Mouse (Mus musculus) thymus, postnatal 36 days (tissue): ENCODE results near the gene Pigh.

ENCODE experiments used
- DNase-seq, 2 experiments: peaks; one replicate each; pipeline ENCODE4 v3.0.0; 2022; ENCODE audit warnings: mixed read lengths in 2 of 2

Gene Pigh

DNA sequence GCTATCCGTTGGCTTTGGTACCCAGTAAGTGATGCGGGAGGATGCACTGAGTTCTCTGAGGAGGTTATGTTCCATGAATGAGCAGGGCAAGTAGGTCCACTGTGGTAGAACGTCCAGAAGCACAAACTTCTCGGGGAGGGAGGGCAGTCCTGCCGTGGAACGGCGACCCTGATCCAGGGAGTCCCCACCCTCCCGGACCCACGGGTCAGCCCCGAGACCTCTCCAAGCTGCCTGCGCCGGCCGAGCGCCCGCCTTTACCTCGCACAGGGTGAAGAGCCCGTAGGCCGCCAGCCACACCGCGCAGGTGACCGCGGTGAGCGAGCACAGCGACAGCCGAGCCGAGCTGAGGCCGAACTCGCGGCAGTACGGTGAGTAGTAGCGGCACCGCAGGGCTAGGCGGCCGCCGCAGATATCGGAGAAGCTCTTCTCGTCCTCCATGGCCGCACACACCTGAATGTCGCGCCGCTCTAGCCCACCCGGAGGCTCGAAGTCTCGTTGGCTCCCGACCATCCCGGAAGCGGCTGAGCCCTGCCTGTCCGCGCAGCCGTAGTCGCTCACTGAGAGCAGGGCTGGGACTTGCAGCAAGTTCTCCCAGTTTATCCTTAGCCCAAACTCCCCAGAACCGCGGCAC is at the start of gene Pigh:
TSS of gene Pigh (minus strand) at position 470 of the 631 bp plus-strand sequence.
- DNase-seq, result peak; percentile 85 to 87

DNA sequence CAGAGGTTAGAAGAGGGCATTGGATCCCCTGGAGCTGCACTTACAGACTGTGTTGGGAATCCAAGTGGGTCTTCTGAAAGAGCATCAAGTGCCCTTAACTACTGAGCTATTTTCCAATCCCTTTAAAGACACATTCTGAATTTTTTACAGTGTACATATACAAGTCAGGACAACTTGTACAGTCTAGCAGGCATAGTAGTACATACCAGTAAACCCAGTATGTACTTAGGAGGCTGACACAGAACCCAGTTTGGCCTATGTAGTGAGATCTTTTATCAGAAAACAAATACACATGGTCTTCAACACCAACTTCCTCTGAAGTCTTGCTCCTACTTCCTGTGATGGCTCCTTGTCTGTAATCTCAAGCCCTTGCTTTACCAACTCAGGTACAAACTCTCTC is 49.5 kb upstream of the Pigh start:
- no peak for DNase-seq

- DNase-seq, result no peak
Observed at GRCm38 (mm10) chr12:79136949-79137348, 47.5 kb upstream of the Pigh start.

- no peak for DNase-seq
Observed at GRCm38 (mm10) chr12:79135105-79135504, 45.7 kb upstream of the Pigh start.

- no peak for DNase-seq
Observed at GRCm38 (mm10) chr12:79134676-79135075, 45.2 kb upstream of the Pigh start.

- no peak for DNase-seq
Observed at GRCm38 (mm10) chr12:79131706-79132460, 42.4 kb upstream of the Pigh start.

DNA sequence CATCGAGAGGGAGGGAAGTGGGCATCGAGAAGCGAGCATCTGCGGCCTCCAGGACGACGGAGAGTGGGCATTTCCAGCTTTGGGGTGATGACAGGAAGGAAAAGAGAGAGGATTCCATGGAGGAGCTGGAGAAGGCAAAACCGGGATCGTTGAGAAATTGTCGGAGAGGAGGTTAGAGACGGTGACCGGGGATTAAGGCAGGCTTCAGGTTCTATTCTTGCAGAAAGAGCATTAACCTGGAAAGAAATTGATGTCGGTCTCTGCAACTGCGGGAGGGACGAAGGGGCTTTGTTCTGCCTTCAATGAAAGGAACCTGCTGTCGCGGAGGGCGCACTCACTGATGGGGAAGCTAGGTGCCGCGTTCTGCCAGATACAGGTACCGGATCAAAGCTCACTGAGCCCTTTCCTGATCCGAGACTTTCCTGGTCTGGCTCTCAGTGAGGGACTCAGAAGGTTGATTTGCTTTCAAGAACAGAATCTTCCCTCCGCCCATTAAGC is 41.8 kb upstream of the Pigh start:
- no peak for DNase-seq

GRCm38 (mm10) chr12:79130299-79131177 is 41.1 kb upstream of the Pigh start, which contains the start of gene Arg2:
Gene Arg2 (plus strand): TSS chr12:79130777.
- DNase-seq, result peak; percentile 77 to 82

DNA sequence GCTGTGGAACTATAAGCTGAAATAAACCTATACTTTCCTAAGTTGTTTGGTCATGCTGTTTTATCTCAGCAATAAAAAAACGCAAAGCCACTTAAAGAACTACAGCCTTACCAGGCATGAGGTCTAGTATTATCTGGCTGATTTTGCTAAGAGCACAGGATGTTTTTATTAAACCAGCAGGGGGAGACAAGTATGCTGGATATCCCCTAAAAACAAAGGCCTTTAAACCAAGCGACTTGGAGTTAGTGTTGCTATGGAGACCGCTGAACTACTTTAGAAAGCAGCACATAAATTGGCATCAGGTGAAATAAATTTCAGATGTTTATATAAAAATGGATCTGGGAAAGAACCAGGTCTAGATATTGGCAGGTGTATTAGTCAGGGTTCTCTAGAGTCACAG is 33.4 kb upstream of the Pigh start:
- DNase-seq, result no peak

GRCm38 (mm10) chr12:79118991-79119390 is 29.5 kb upstream of the Pigh start:
- DNase-seq, result no peak

GRCm38 (mm10) chr12:79105312-79105711 is 15.9 kb upstream of the Pigh start:
- no peak for DNase-seq

GRCm38 (mm10) chr12:79104544-79104943 is 15.1 kb upstream of the Pigh start:
- no peak for DNase-seq

GRCm38 (mm10) chr12:79103773-79104172 is 14.3 kb upstream of the Pigh start:
- DNase-seq, result no peak

GRCm38 (mm10) chr12:79097106-79097752 is 7.8 kb upstream of the Pigh start:
- DNase-seq, result no peak

DNA sequence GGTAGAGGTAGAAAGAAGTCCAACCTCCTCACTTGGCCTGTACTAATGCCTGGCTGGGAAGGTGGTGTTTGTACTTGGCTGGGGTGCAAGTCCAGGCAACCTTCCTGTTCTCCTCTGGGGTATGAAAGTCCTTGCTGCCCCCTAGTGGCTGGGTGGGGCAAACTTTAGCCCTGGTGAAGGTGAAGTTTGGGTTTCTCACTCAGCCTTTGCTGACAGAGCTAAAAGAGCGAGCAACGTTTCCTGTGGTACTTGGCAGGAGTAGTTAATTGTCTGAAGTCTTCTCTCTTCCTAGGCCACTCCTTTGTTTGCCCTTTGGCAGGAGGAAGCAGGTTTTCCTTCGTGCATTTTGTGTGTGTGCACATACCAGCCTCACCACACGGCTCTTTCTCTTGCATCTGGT is 3.1 kb upstream of the Pigh start:
- DNase-seq, result peak; percentile 72 to 74

- DNase-seq, result no peak
Observed at GRCm38 (mm10) chr12:79073362-79073761, 16.1 kb downstream of the Pigh start.

DNA sequence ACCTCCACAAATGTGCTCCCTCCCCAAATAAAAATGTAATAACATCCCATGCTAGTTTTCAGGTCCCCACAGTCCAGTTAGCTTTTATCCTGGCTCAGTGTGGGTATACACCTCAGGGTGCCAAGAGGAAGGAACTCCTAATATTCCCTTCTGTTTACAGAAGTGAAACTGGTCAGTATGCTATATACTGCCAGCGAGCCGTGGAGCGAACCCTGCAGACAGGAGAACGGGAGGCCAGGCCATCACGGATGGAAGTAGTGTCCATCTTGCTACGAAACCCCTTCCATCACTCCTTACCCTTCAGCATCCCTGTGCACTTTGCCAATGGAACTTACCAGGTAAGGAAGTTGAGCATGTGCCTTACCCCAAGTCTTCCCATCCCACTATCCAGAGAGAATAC is 16.9 kb downstream of the Pigh start:
- DNase-seq, result no peak

DNA sequence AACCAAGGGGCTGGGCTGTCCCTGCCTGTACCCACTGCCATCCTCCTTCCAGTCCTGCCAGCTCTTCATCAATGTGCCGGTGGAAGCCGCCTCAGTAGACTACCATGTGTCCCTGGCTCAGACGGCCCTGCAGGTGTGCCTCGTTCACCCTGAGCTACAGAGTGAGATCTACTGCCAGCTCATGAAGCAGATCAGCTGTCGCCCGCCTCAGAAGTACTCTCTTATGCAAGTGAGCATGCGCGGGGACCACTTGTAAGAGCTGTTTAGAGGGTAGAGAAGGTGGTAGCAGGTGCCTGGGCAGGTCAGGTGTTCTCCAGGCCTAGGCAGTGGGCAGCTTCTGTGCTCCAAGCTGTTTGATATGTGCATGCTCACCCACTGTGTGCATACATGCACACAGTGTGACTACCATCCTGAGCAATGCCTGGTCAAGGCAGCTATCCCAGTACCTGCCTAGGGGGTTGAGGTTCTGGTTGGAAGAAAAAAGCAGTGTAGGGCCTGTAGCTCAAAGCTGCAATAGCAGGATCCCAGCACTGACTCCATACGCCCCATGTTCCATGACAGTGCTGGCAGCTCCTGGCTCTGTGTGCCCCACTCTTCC is 18.6 kb downstream of the Pigh start:
- peak; percentile 47 to 68 for DNase-seq

DNA sequence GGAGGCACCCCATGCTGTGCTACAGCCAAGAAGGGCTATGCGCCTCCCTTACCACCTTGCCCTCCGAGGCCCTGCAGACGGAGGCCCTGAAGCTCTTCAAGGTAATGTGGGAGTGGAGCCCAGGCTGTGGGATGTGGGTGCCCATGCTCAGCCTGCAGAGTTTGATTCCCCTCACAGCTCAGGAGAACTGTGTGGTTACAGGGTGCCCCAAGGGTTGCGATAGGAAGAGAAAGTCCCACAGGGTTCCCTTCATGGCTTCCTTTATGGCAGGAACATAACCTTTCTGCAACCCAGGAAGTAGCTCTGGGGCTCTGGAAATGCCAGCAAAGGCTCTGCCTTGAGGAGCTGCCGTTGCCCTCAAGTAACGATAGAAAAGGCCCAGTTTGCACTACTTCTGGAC is 19.5 kb downstream of the Pigh start:
- DNase-seq, result peak in 1 of 2 experiments; percentile 18

DNA sequence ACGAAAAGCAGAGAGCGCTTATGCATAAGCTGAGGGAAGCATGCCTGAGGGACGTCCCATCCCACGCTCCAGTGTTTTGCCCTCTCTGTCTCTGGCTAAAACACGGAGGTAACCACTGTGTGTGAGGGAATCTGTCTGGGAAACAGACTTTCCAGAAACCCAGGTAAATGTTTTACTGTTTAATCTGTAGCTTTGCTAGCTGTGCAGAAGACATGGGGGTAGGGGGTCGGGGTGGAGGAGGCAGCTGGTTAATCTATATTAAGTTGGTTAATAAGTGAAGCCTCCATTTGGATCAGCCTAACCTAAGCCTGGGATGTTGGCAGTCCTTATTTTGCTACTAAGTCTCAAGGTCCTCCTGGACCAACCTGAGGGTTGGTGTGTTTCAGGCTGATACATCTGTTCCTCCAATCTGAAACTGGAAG is 20.3 kb downstream of the Pigh start:
- DNase-seq, result no peak

- DNase-seq, result no peak
Observed at GRCm38 (mm10) chr12:79068306-79068705, 21.1 kb downstream of the Pigh start.

GRCm38 (mm10) chr12:79067526-79067925 is 21.9 kb downstream of the Pigh start:
- DNase-seq, result no peak
